Mouse (Mus musculus): ENCODE results near the gene Tusc2. TPM values are rescaled to one million over a fixed set of nuclear protein-coding genes. Genes with fewer than 3 reads are reported as not detected.

The Tusc2 gene
- total and polyA plus RNA-seq, 3 experiments, result 36.2 to 48.9 TPM; not detected in 1

- Histone ChIP-seq H3K9me3 (replicated peaks; ENCODE audit: insufficient read depth, low read length) (no peaks in the 10 kb centered on the region), H3K27me3 (ENCODE audit: control insufficient read depth in 1 of 2, insufficient read depth in 2 of 2, low read length in 2 of 2) (no peaks in the 10 kb centered on the region), H3K9ac (ENCODE audit: control insufficient read depth, low read depth, low read length, poor library complexity, severe bottlenecking) (no peak overlapping the region), H3K4me3 (ENCODE audit: control insufficient read depth in 1 of 2, insufficient read depth in 1 of 2, low read depth in 2 of 2, low read length in 2 of 2) (no peak overlapping the region), H3K4me1 (ENCODE audit: control insufficient read depth in 1 of 2, insufficient read depth in 2 of 2, low read length in 2 of 2) (peaks cover 0 to 23% of the 10 kb centered on the region in 2 experiments; a peak in 3 of 4 replicates), H3K79me2 (ENCODE audit: control insufficient read depth, insufficient read depth, low read length, poor library complexity) (no peaks in the 10 kb centered on the region; the same call in 1 of the 2 replicates), H3K27ac (ENCODE audit: control insufficient read depth, low read depth, low read length) (no peak overlapping the region), H3K36me3 (ENCODE audit: control insufficient read depth in 1 of 2, insufficient read depth in 2 of 2, low read length in 2 of 2) (peaks cover 0 to 10% of the 10 kb centered on the region in 2 experiments; a peak in 2 of 4 replicates)
- DNase-seq (ENCODE audit: low read depth, low spot score), result no peak
- TF ChIP-seq CTCF (IDR thresholded peaks at IDR 0.05 in 2 of 3, conservative IDR thresholded peaks at IDR 0.05 in 1 of 3; ENCODE audit: control insufficient read depth in 1 of 3, insufficient read depth in 1 of 3, low read depth in 2 of 3, low read length in 3 of 3, poor library complexity in 1 of 3, severe bottlenecking in 1 of 3) (no peak), TBP (IDR thresholded peaks at IDR 0.05; ENCODE audit: low read depth, low read length) (no peak), SIN3A (IDR thresholded peaks at IDR 0.05; ENCODE audit: low read length) (no peak), POLR2A (IDR thresholded peaks at IDR 0.05; ENCODE audit: control insufficient read depth in 1 of 2, insufficient read depth in 1 of 2, low read depth in 1 of 2, low read length in 2 of 2, poor library complexity in 1 of 2) (no peak), ETS1 (IDR thresholded peaks at IDR 0.05; ENCODE audit: low read depth, low read length) (no peak), HCFC1 (IDR thresholded peaks at IDR 0.05; ENCODE audit: low read depth, low read length) (no peak), NRF1 (IDR thresholded peaks at IDR 0.05; ENCODE audit: insufficient read depth, low read depth, low read length, poor library complexity, severe bottlenecking) (no peak), GABPA (IDR thresholded peaks at IDR 0.05; ENCODE audit: low read depth, low read length) (no peak), CHD2 (IDR thresholded peaks at IDR 0.05; ENCODE audit: low read length) (no peak), ZC3H11A (IDR thresholded peaks at IDR 0.05; ENCODE audit: low read depth, low read length) (no peak), ELF1 (IDR thresholded peaks at IDR 0.05; ENCODE audit: low read depth, low read length) (no peak), SMC3 (IDR thresholded peaks at IDR 0.05; ENCODE audit: low read depth, low read length) (no peak), ZKSCAN1 (IDR thresholded peaks at IDR 0.05; ENCODE audit: low read depth, low read length) (no peak), ZNF384 (IDR thresholded peaks at IDR 0.05; ENCODE audit: low read depth, low read length) (no peak), JUND (IDR thresholded peaks at IDR 0.05; ENCODE audit: low read depth, low read length) (no peak), EP300 (IDR thresholded peaks at IDR 0.05; ENCODE audit: low read depth in 1 of 2, low read length in 2 of 2) (no peak), UBTF (IDR thresholded peaks at IDR 0.05; ENCODE audit: borderline replicate concordance, insufficient read depth, low read depth, low read length) (no peak)
These were observed 42.1 kb downstream of the Tusc2 start for GRCm38 (mm10) chr9:107605041-107605661.

- no peaks in the 10 kb centered on the region for H3K9me3 ChIP-seq (replicated peaks; ENCODE audit: insufficient read depth, low read length)
- H3K27ac ChIP-seq (ENCODE audit: control insufficient read depth, low read depth, low read length), result no peak overlapping the region
- DNase-seq (ENCODE audit: low read depth, low spot score), result no peak
- no peak for TF ChIP-seq HCFC1 (IDR thresholded peaks at IDR 0.05; ENCODE audit: low read depth, low read length)
- TF ChIP-seq SIN3A (IDR thresholded peaks at IDR 0.05; ENCODE audit: low read length), result no peak
- no peak for TF ChIP-seq POLR2AphosphoS2 (IDR thresholded peaks at IDR 0.05; ENCODE audit: low read length)
- no peak for TF ChIP-seq MYC (IDR thresholded peaks at IDR 0.05; ENCODE audit: low read depth, low read length)
- no peak for TF ChIP-seq E2F4 (IDR thresholded peaks at IDR 0.05; ENCODE audit: borderline replicate concordance, low read depth, low read length)
- no peak for TF ChIP-seq MAZ (IDR thresholded peaks at IDR 0.05; ENCODE audit: low read depth, low read length)
- no peak for TF ChIP-seq ELF1 (IDR thresholded peaks at IDR 0.05; ENCODE audit: low read depth, low read length)
- TF ChIP-seq JUND (IDR thresholded peaks at IDR 0.05; ENCODE audit: low read depth, low read length), result no peak
- no peak for TF ChIP-seq NELFE (IDR thresholded peaks at IDR 0.05; ENCODE audit: low read depth, low read length)
- TF ChIP-seq KAT2A (conservative IDR thresholded peaks at IDR 0.05; ENCODE audit: low read depth, low read length), result no peak
- TF ChIP-seq USF1 (IDR thresholded peaks at IDR 0.05; ENCODE audit: low read depth, low read length), result no peak
- TF ChIP-seq POLR2AphosphoS5 (IDR thresholded peaks at IDR 0.05; ENCODE audit: borderline replicate concordance, low read depth, low read length), result no peak
- no peak for TF ChIP-seq EP300 (IDR thresholded peaks at IDR 0.05; ENCODE audit: low read depth in 1 of 2, low read length in 2 of 2)
- TF ChIP-seq CHD2 (IDR thresholded peaks at IDR 0.05; ENCODE audit: low read length), result no peak
- no peak for TF ChIP-seq BHLHE40 (IDR thresholded peaks at IDR 0.05; ENCODE audit: borderline replicate concordance, low read depth, low read length)
- no peak for TF ChIP-seq ETS1 (IDR thresholded peaks at IDR 0.05; ENCODE audit: low read depth, low read length)
- no peak for TF ChIP-seq CTCF (IDR thresholded peaks at IDR 0.05 in 2 of 3, conservative IDR thresholded peaks at IDR 0.05 in 1 of 3; ENCODE audit: control insufficient read depth in 1 of 3, insufficient read depth in 1 of 3, low read depth in 2 of 3, low read length in 3 of 3, poor library complexity in 1 of 3, severe bottlenecking in 1 of 3)
- no peak for TF ChIP-seq MEF2A (IDR thresholded peaks at IDR 0.05; ENCODE audit: extremely low read depth, insufficient replicate concordance, low read depth, low read length, poor library complexity, severe bottlenecking)
- TF ChIP-seq CHD1 (IDR thresholded peaks at IDR 0.05; ENCODE audit: low read depth, low read length), result no peak
- TF ChIP-seq TBP (IDR thresholded peaks at IDR 0.05; ENCODE audit: low read depth, low read length), result no peak
- H3K79me2 ChIP-seq (ENCODE audit: control insufficient read depth, insufficient read depth, low read length, poor library complexity), result no peaks in the 10 kb centered on the region; the same call in 1 of the 2 replicates
- peaks cover 0 to 27% of the 10 kb centered on the region in 2 experiments; a peak in 3 of 4 replicates for H3K4me1 ChIP-seq (ENCODE audit: control insufficient read depth in 1 of 2, insufficient read depth in 2 of 2, low read length in 2 of 2)
- H3K27me3 ChIP-seq (ENCODE audit: control insufficient read depth in 1 of 2, insufficient read depth in 2 of 2, low read length in 2 of 2), result no peaks in the 10 kb centered on the region
- no peak overlapping the region for H3K9ac ChIP-seq (ENCODE audit: control insufficient read depth, low read depth, low read length, poor library complexity, severe bottlenecking)
- H3K4me3 ChIP-seq (ENCODE audit: control insufficient read depth in 1 of 2, insufficient read depth in 1 of 2, low read depth in 2 of 2, low read length in 2 of 2), result no peak overlapping the region
- peaks cover 0 to 10% of the 10 kb centered on the region in 2 experiments; a peak in 2 of 4 replicates for H3K36me3 ChIP-seq (ENCODE audit: control insufficient read depth in 1 of 2, insufficient read depth in 2 of 2, low read length in 2 of 2)
These were observed 43.5 kb downstream of the Tusc2 start for GRCm38 (mm10) chr9:107606591-107606990.

Data from MEL (cell line).